Mouse (Mus musculus) CH12.LX (cell line): ENCODE data around the gene Cep83. TPM values are rescaled to one million over a fixed set of nuclear protein-coding genes. Genes with fewer than 3 reads are reported as not detected.

Experiments used
- DNase-seq: peaks from one replicate; pipeline ENCODE4 v3.0.0-alpha.2; 2013; ENCODE audit errors: extremely low read depth
- H3K27ac ChIP-seq: 2 replicates; pipeline ENCODE4 v1.5.1; 2012; ENCODE audit warnings: low read depth, mild to moderate bottlenecking, control low read depth, moderate library complexity; ENCODE audit not compliant: insufficient read depth
- H3K27me3 ChIP-seq: replicated peaks from 2 replicates; pipeline ENCODE3; 2012; ENCODE audit warnings: inconsistent platforms
- H3K36me3 ChIP-seq, 2 experiments: replicated peaks in 1 of 2; 2 replicates each; pipeline versions ENCODE3 to v1.6.1; 2012; ENCODE audit warnings: inconsistent platforms in 1 of 2, low read length in 1 of 2, mild to moderate bottlenecking in 1 of 2, mixed read lengths in 1 of 2, moderate library complexity in 1 of 2; ENCODE audit not compliant: control insufficient read depth in 1 of 2, insufficient read depth in 1 of 2
- H3K4me1 ChIP-seq, 2 experiments: 2 replicates each; pipeline ENCODE4 v1.6.1; 2012; ENCODE audit warnings: inconsistent platforms in 1 of 2, moderate library complexity in 1 of 2; ENCODE audit not compliant: insufficient read depth in 2 of 2, control insufficient read depth in 1 of 2
- H3K4me2 ChIP-seq: 2 replicates; pipeline ENCODE4 v1.6.1; 2012; ENCODE audit warnings: low read depth, mild to moderate bottlenecking, control low read depth; ENCODE audit not compliant: poor library complexity, insufficient read depth, severe bottlenecking
- H3K4me3 ChIP-seq, 3 experiments: fragments of 150-350 bp in 1 of 3; sonication (generic) in 1 of 3; replicated peaks in 1 of 3; 2 replicates each; pipeline versions ENCODE3 to v1.5.1; 2011 to 2012; ENCODE audit warnings: low read depth in 2 of 3, low read length in 2 of 3, mild to moderate bottlenecking in 2 of 3, moderate library complexity in 2 of 3, control low read depth in 1 of 3, improper control_type of control experiment in 1 of 3, inconsistent platforms in 1 of 3, mixed read lengths in 1 of 3; ENCODE audit not compliant: poor library complexity in 1 of 3
- H3K79me2 ChIP-seq: replicated peaks from 2 replicates; pipeline ENCODE4 v1.6.1; 2012; ENCODE audit warnings: mild to moderate bottlenecking, moderate library complexity; ENCODE audit not compliant: control insufficient read depth, poor library complexity, insufficient read depth, severe bottlenecking; ENCODE audit errors: extremely low read depth
- H3K9ac ChIP-seq: 2 replicates; pipeline ENCODE4 v1.6.1; 2012; ENCODE audit warnings: low read depth, mild to moderate bottlenecking, control low read depth, moderate library complexity; ENCODE audit not compliant: insufficient read depth
- H3K9me3 ChIP-seq: replicated peaks from 2 replicates; pipeline ENCODE3; 2012; ENCODE audit warnings: low read length, inconsistent platforms, mixed read lengths
- BHLHE40 ChIP-seq: IDR thresholded peaks from 2 replicates; pipeline ENCODE4 v1.6.1; 2011; ENCODE audit warnings: mild to moderate bottlenecking, low read depth, low read length, improper control_type of control experiment
- CHD1 ChIP-seq: IDR thresholded peaks from 2 replicates; pipeline ENCODE4 v1.6.1; 2012; ENCODE audit warnings: low read depth, low read length, improper control_type of control experiment, inconsistent platforms
- E2F4 ChIP-seq: IDR thresholded peaks from 2 replicates; pipeline ENCODE4 v1.6.1; 2011; ENCODE audit warnings: low read depth, low read length, improper control_type of control experiment; ENCODE audit not compliant: insufficient replicate concordance
- EP300 ChIP-seq: IDR thresholded peaks from 2 replicates; pipeline ENCODE4 v1.6.1; 2011; ENCODE audit warnings: low read length, improper control_type of control experiment
- JUN ChIP-seq: IDR thresholded peaks from 2 replicates; pipeline ENCODE4 v1.6.1; 2011; ENCODE audit warnings: low read depth, mild to moderate bottlenecking, low read length, improper control_type of control experiment, moderate library complexity; ENCODE audit not compliant: insufficient read depth
- JUND ChIP-seq: conservative IDR thresholded peaks from 2 replicates; pipeline ENCODE4 v1.6.1; 2011; ENCODE audit warnings: low read depth, low read length, improper control_type of control experiment
- KAT2A ChIP-seq: IDR thresholded peaks from 2 replicates; pipeline ENCODE4 v1.6.1; 2012; ENCODE audit warnings: low read length, improper control_type of control experiment, inconsistent platforms; ENCODE audit not compliant: insufficient replicate concordance
- MXI1 ChIP-seq: IDR thresholded peaks from 2 replicates; pipeline ENCODE4 v1.6.1; 2011; ENCODE audit warnings: mild to moderate bottlenecking, low read depth, low read length, improper control_type of control experiment
- PAX5 ChIP-seq: IDR thresholded peaks from 2 replicates; pipeline ENCODE4 v1.6.1; 2012; ENCODE audit warnings: low read length, inconsistent platforms, mixed read lengths
- RAD21 ChIP-seq: IDR thresholded peaks from 2 replicates; pipeline ENCODE4 v1.6.1; 2011; ENCODE audit warnings: low read depth, mild to moderate bottlenecking, low read length, improper control_type of control experiment, moderate library complexity
- RCOR1 ChIP-seq: conservative IDR thresholded peaks from 2 replicates; pipeline ENCODE4 v1.6.1; 2012; ENCODE audit warnings: low read depth, mild to moderate bottlenecking, inconsistent platforms, low read length, improper control_type of control experiment
- SMC3 ChIP-seq: IDR thresholded peaks from 2 replicates; pipeline ENCODE4 v1.6.1; 2011; ENCODE audit warnings: low read depth, low read length, improper control_type of control experiment
- TBP ChIP-seq: conservative IDR thresholded peaks from 2 replicates; pipeline ENCODE4 v1.6.1; 2011; ENCODE audit warnings: low read depth, low read length, improper control_type of control experiment
- TCF12 ChIP-seq: IDR thresholded peaks from 2 replicates; pipeline ENCODE4 v1.6.1; 2014; ENCODE audit warnings: low read depth, mild to moderate bottlenecking, inconsistent platforms, low read length, improper control_type of control experiment
- UBTF ChIP-seq: IDR thresholded peaks from 2 replicates; pipeline ENCODE4 v1.6.1; 2012; ENCODE audit warnings: low read depth, mild to moderate bottlenecking, inconsistent platforms, low read length, improper control_type of control experiment, moderate library complexity
- USF1 ChIP-seq: IDR thresholded peaks from 2 replicates; pipeline ENCODE4 v1.6.1; 2014; ENCODE audit warnings: low read depth, mild to moderate bottlenecking, inconsistent platforms, low read length, improper control_type of control experiment
- ZC3H11A ChIP-seq: IDR thresholded peaks from 2 replicates; pipeline ENCODE4 v1.6.1; 2012; ENCODE audit warnings: low read depth, mild to moderate bottlenecking, inconsistent platforms, low read length, improper control_type of control experiment
- ZMIZ1 ChIP-seq: IDR thresholded peaks from 2 replicates; pipeline ENCODE4 v1.6.1; 2012; ENCODE audit warnings: low read depth, mild to moderate bottlenecking, inconsistent platforms, low read length, improper control_type of control experiment
- dilution Hi-C: fragments of 300-500 bp; cut with MboI; formaldehyde crosslinking; loops from 2 replicates; pipeline ENCODE4 v1.14.3; 2020; ENCODE audit warnings: low sequenced_read_pairs; ENCODE audit not compliant: extremely low pct_unique_long_range_greater_than_20kb, extremely low pct_ligation_motif_present
- in situ Hi-C: fragments of 300-500 bp; cut with MboI; formaldehyde crosslinking; loops from 3 replicates; pipeline ENCODE4 v1.14.3; 2019; ENCODE audit warnings: low sequenced_read_pairs, low pct_ligation_motif_present, low pct_unique_long_range_greater_than_20kb, mixed read lengths
- polyA plus RNA-seq: library from polyadenylated mRNA; unstranded; fragments of >175 nt; gene quantifications from 2 replicates; pipeline ENCODE4 v1.2.1, GENCODE M21; 2012; ENCODE audit warnings: low read depth; ENCODE audit not compliant: insufficient read length
- total RNA-seq, 2 experiments: library from RNA; depleted of rRNA; stranded (reverse); fragments of 300-350 nt in 1 of 2; fragments of >200 nt in 1 of 2; gene quantifications; 2 replicates each; pipeline ENCODE4 v1.2.3; 2012 to 2014

The Cep83 gene
- total and polyA plus RNA-seq, 3 experiments, result 17.7 to 44.0 (median 32.1) TPM

DNA sequence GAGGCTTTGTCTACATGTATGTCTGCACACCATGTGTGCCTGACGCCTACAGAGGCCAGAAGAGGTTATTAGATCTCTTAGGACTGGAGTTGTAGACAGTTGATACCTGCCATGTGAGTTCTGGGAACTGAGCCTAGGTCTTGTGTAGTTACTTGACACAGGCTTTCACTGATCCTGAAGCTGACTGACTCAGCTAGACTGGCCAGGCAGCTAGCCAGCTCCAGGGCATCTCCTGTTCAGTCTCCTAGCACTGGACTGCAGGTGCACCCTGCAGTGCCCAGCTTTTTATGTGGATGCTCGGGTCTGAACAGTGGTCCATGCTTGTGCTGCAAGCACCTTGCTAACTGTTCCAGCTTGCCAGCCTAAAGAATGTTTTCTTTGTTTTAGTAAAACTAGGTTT lies 58.6 kb downstream of the Cep83 start:
- Histone ChIP-seq H3K36me3 (peaks cover 0 to 30% of the 10 kb centered on the region in 2 experiments), H3K27me3 (no peaks in the 10 kb centered on the region), H3K9me3 (no peaks in the 10 kb centered on the region), H3K9ac (no peak overlapping the region), H3K27ac (no peak overlapping the region), H3K4me1 (no peaks in the 10 kb centered on the region), H3K4me2 (no peak overlapping the region), H3K4me3 (no peak overlapping the region), H3K79me2 (no peaks in the 10 kb centered on the region)
- no peak for TF ChIP-seq MXI1
- TF ChIP-seq KAT2A, result no peak
- no peak for TF ChIP-seq UBTF
- TF ChIP-seq JUND, result no peak
- TF ChIP-seq USF1, result no peak
- no peak for TF ChIP-seq JUN
- TF ChIP-seq E2F4, result no peak
- no peak for TF ChIP-seq RAD21
- no peak for TF ChIP-seq RCOR1
- dilution Hi-C loops (no loop called here), in situ Hi-C loops (no loop called here)
- DNase-seq, result no peak

DNA sequence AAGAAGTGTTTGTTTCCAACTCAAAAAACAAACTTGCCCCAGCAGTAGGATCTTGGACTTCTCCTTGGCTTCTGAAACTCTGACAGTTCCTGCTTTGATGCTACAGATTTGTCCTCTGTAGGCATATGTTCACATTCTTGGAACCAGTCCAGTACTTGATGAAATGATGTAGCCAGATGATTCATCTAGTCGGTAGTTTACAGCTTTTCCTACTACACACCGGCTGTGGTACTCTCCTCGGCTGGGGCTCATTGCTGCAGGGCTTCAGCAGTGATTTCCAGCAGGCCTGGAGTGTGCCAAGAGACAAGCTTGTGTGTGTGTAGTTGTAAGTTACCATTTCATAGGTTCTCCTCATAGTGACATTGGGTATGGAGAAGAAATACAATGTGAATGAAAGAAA lies 83.0 kb downstream of the Cep83 start:
- Histone ChIP-seq H3K27me3 (no peaks in the 10 kb centered on the region), H3K79me2 (no peaks in the 10 kb centered on the region), H3K4me1 (peaks cover 0 to 4% of the 10 kb centered on the region in 2 experiments; a peak in 1 of 4 replicates), H3K9ac (no peak overlapping the region), H3K27ac (no peak overlapping the region), H3K4me3 (no peak overlapping the region), H3K4me2 (no peak overlapping the region), H3K36me3 (peaks cover 3 to 49% of the 10 kb centered on the region in 2 experiments), H3K9me3 (no peaks in the 10 kb centered on the region)
- in situ Hi-C loops (no loop called here), dilution Hi-C loops (no loop called here)
- DNase-seq, result no peak
- TF ChIP-seq EP300 (no peak), SMC3 (no peak), JUN (no peak), BHLHE40 (no peak), TBP (no peak), TCF12 (no peak), ZC3H11A (no peak), ZMIZ1 (no peak), MXI1 (no peak), PAX5 (no peak), JUND (no peak), CHD1 (no peak), USF1 (no peak), KAT2A (no peak)
